Mouse (Mus musculus) bone marrow macrophage, adult 2 months (primary cell): ENCODE data around the gene Nf2.

Source experiments
- CTCF ChIP-seq: IDR thresholded peaks from 2 replicates; pipeline ENCODE4 v1.5.1; 2012; ENCODE audit warnings: low read depth, mild to moderate bottlenecking, low read length, moderate library complexity
- POLR2A ChIP-seq: IDR thresholded peaks from 2 replicates; pipeline ENCODE4 v1.6.1; 2012; ENCODE audit warnings: mild to moderate bottlenecking, low read depth, low read length, borderline replicate concordance

GRCm38 (mm10) chr11:4833295-4833939 is 15.9 kb downstream of the Nf2 start:
- TF ChIP-seq CTCF (no peak), POLR2A (no peak)
